Mouse (Mus musculus) spleen, postnatal 14 days (tissue): ENCODE data around the gene Large1.
"Not testable (repeated sequence)": the region's sequence is repeated elsewhere in the genome, so short reads cannot be mapped to it uniquely, and the experiment has no call there.

Source experiments
- DNase-seq, 2 experiments: peaks; one replicate each; pipeline ENCODE4 v3.0.0; 2021 to 2022; ENCODE audit warnings: low spot score in 2 of 2

The Large1 gene

GRCm38 (mm10) chr8:73295531-73295930, 57.8 kb downstream of the Large1 start:
- DNase-seq: no peak

- DNase-seq: no peak
Measured at GRCm38 (mm10) chr8:73293655-73294054, 59.7 kb downstream of the Large1 start.

GRCm38 (mm10) chr8:73291630-73292029, 61.7 kb downstream of the Large1 start:
- DNase-seq: no peak

- DNase-seq: no peak
Measured at GRCm38 (mm10) chr8:73290636-73291035, 62.7 kb downstream of the Large1 start.

- no peak for DNase-seq
Measured at GRCm38 (mm10) chr8:73289831-73290230, 63.5 kb downstream of the Large1 start.

- DNase-seq: no peak
Measured at GRCm38 (mm10) chr8:73281996-73282395, 71.3 kb downstream of the Large1 start.

GRCm38 (mm10) chr8:73276015-73276414, 77.3 kb downstream of the Large1 start:
- DNase-seq: no peak

GRCm38 (mm10) chr8:73275445-73275844, 77.9 kb downstream of the Large1 start:
- DNase-seq: not testable (repeated sequence)

- DNase-seq: no peak
Measured at GRCm38 (mm10) chr8:73273150-73273549, 80.2 kb downstream of the Large1 start.

GRCm38 (mm10) chr8:73270991-73271390, 82.3 kb downstream of the Large1 start:
- DNase-seq: no peak

GRCm38 (mm10) chr8:73257981-73258380, 95.4 kb downstream of the Large1 start:
- no peak for DNase-seq

- DNase-seq: no peak
Measured at GRCm38 (mm10) chr8:73244186-73244585, 109.2 kb downstream of the Large1 start.

- no peak for DNase-seq
Measured at GRCm38 (mm10) chr8:73242066-73242465, 111.3 kb downstream of the Large1 start.

GRCm38 (mm10) chr8:73234209-73234608, 119.1 kb downstream of the Large1 start:
- DNase-seq: no peak

GRCm38 (mm10) chr8:73233358-73234041, 119.8 kb downstream of the Large1 start:
- no peak for DNase-seq

- no peak for DNase-seq
Measured at GRCm38 (mm10) chr8:73226841-73227240, 126.5 kb downstream of the Large1 start.

- no peak for DNase-seq
Measured at GRCm38 (mm10) chr8:73225654-73226053, 127.7 kb downstream of the Large1 start.

- DNase-seq: no peak
Measured at GRCm38 (mm10) chr8:73219178-73219811, 134.0 kb downstream of the Large1 start.

- DNase-seq: no peak
Measured at GRCm38 (mm10) chr8:73206831-73207230, 146.5 kb downstream of the Large1 start.

- no peak for DNase-seq
Measured at GRCm38 (mm10) chr8:73201854-73202253, 151.5 kb downstream of the Large1 start.

GRCm38 (mm10) chr8:73197714-73198113, 155.6 kb downstream of the Large1 start:
- DNase-seq: no peak

GRCm38 (mm10) chr8:73188684-73189083, 164.7 kb downstream of the Large1 start:
- no peak for DNase-seq

GRCm38 (mm10) chr8:73187381-73187780, 166.0 kb downstream of the Large1 start:
- no peak for DNase-seq
